Mouse (Mus musculus) ES-E14 (cell line): ENCODE measurements around the gene Slc25a33. TPM values are rescaled to one million over a fixed set of nuclear protein-coding genes. Genes with fewer than 3 reads are reported as not detected.

Experiments used
- DNase-seq: peaks from one replicate; pipeline ENCODE4 v3.0.0-alpha.2; 2013; ENCODE audit warnings: low read depth, low spot score
- H3K27ac ChIP-seq: 2 replicates; pipeline ENCODE4 v1.5.1; 2012; ENCODE audit warnings: low read depth, mild to moderate bottlenecking, low read length, moderate library complexity, mixed read lengths; ENCODE audit not compliant: poor library complexity, insufficient read depth, severe bottlenecking
- H3K36me3 ChIP-seq: 2 replicates; pipeline ENCODE4 v1.6.1; 2012; ENCODE audit warnings: mild to moderate bottlenecking, low read length, moderate library complexity, mixed read lengths; ENCODE audit not compliant: control insufficient read depth, poor library complexity, insufficient read depth, severe bottlenecking
- H3K4me1 ChIP-seq, 2 experiments: fragments of 150-350 bp in 1 of 2; sonication (generic) in 1 of 2; 2 replicates each; pipeline ENCODE4 v1.6.1; 2012; ENCODE audit warnings: low read length in 2 of 2, mild to moderate bottlenecking in 1 of 2, mixed read lengths in 1 of 2; ENCODE audit not compliant: control insufficient read depth in 2 of 2, insufficient read depth in 2 of 2, poor library complexity in 1 of 2
- H3K4me3 ChIP-seq, 2 experiments: fragments of 150-350 bp in 1 of 2; sonication (generic) in 1 of 2; 2 replicates each; pipeline ENCODE4 v1.5.1; 2012; ENCODE audit warnings: low read length in 2 of 2, low read depth in 1 of 2, mild to moderate bottlenecking in 1 of 2, mixed read lengths in 1 of 2; ENCODE audit not compliant: insufficient read depth in 1 of 2, poor library complexity in 1 of 2, severe bottlenecking in 1 of 2
- H3K9ac ChIP-seq: 2 replicates; pipeline ENCODE4 v1.6.1; 2012; ENCODE audit warnings: low read depth, mild to moderate bottlenecking, low read length, mixed read lengths; ENCODE audit not compliant: poor library complexity, insufficient read depth, severe bottlenecking
- H3K9me3 ChIP-seq: fragments of 150-350 bp; sonication (generic); 2 replicates; pipeline ENCODE4 v1.6.1; 2012; ENCODE audit warnings: low read depth, mild to moderate bottlenecking, low read length; ENCODE audit not compliant: control insufficient read depth, insufficient read depth
- CHD2 ChIP-seq: IDR thresholded peaks from 2 replicates; pipeline ENCODE4 v1.6.1; 2014; ENCODE audit warnings: mild to moderate bottlenecking, low read depth, low read length, inconsistent platforms
- HCFC1 ChIP-seq: IDR thresholded peaks from 2 replicates; pipeline ENCODE4 v1.6.1; 2012; ENCODE audit warnings: low read length, inconsistent platforms, borderline replicate concordance; ENCODE audit not compliant: insufficient read depth
- MAFK ChIP-seq: IDR thresholded peaks from 2 replicates; pipeline ENCODE4 v1.6.1; 2014; ENCODE audit warnings: mild to moderate bottlenecking, low read depth, low read length, inconsistent platforms; ENCODE audit not compliant: insufficient read depth
- ZC3H11A ChIP-seq: IDR thresholded peaks from 2 replicates; pipeline ENCODE4 v1.6.1; 2012; ENCODE audit warnings: low read depth, mild to moderate bottlenecking, inconsistent platforms, low read length, borderline replicate concordance
- ZNF384 ChIP-seq: IDR thresholded peaks from 2 replicates; pipeline ENCODE4 v1.6.1; 2012; ENCODE audit warnings: low read depth, low read length, inconsistent platforms
- in situ Hi-C, 2 experiments: fragments of 600-800 bp; cut with MboI; formaldehyde crosslinking; loops; one replicate each; pipeline ENCODE4 v1.15.1; 2025; ENCODE audit warnings: low sequenced_read_pairs in 2 of 2, inconsistent platforms in 1 of 2; ENCODE audit not compliant: unreplicated experiment in 2 of 2
- total RNA-seq: library from RNA; depleted of rRNA; stranded (reverse); fragments of 300-350 nt; gene quantifications from 2 replicates; pipeline ENCODE4 v1.2.3, GENCODE M21; 2012

The Slc25a33 gene
- total RNA-seq, 1 experiment = 12.2 TPM

- no peak overlapping the region for H3K4me3 ChIP-seq
- in situ Hi-C loops = no loop called here
- DNase-seq = no peak
- no peaks in the 10 kb centered on the region for H3K36me3 ChIP-seq
- peaks cover 2 to 10% of the 10 kb centered on the region in 2 experiments; a peak in 2 of 4 replicates for H3K4me1 ChIP-seq
- H3K9ac ChIP-seq = no peak overlapping the region
- no peaks in the 10 kb centered on the region for H3K9me3 ChIP-seq
- no peak for TF ChIP-seq ZC3H11A
- no peak for TF ChIP-seq HCFC1
- no peak for TF ChIP-seq MAFK
- no peak for TF ChIP-seq CHD2
- TF ChIP-seq ZNF384 = no peak
- H3K27ac ChIP-seq = no peak overlapping the region
Observed at GRCm38 (mm10) chr4:149793156-149794009, 19.3 kb upstream of the Slc25a33 start.

- no peak for TF ChIP-seq ZC3H11A
- TF ChIP-seq MAFK = no peak
- TF ChIP-seq CHD2 = no peak
- TF ChIP-seq ZNF384 = no peak
- no peak for TF ChIP-seq HCFC1
- Histone ChIP-seq H3K4me1 (peaks cover 0 to 5% of the 10 kb centered on the region in 2 experiments; a peak in 1 of 4 replicates), H3K9me3 (no peaks in the 10 kb centered on the region), H3K27ac (no peak overlapping the region), H3K4me3 (no peak overlapping the region), H3K36me3 (no peaks in the 10 kb centered on the region), H3K9ac (no peak overlapping the region)
- no peak for DNase-seq
- in situ Hi-C loops = no loop called here
Observed at GRCm38 (mm10) chr4:149792159-149792800, 18.2 kb upstream of the Slc25a33 start.

GRCm38 (mm10) chr4:149791470-149791869 lies 17.4 kb upstream of the Slc25a33 start:
- no peaks in the 10 kb centered on the region for H3K9me3 ChIP-seq
- in situ Hi-C loops = no loop called here
- DNase-seq = no peak
- H3K9ac ChIP-seq = no peak overlapping the region
- no peak for TF ChIP-seq MAFK
- TF ChIP-seq ZNF384 = no peak
- no peak for TF ChIP-seq ZC3H11A
- no peak for TF ChIP-seq HCFC1
- no peak for TF ChIP-seq CHD2
- H3K4me3 ChIP-seq = no peak overlapping the region
- no peak overlapping the region for H3K27ac ChIP-seq
- H3K36me3 ChIP-seq = no peaks in the 10 kb centered on the region
- peaks cover 0 to 4% of the 10 kb centered on the region in 2 experiments; a peak in 1 of 4 replicates for H3K4me1 ChIP-seq

- Histone ChIP-seq H3K27ac (no peak overlapping the region), H3K9me3 (no peaks in the 10 kb centered on the region), H3K4me3 (no peak overlapping the region), H3K9ac (no peak overlapping the region), H3K4me1 (peaks cover 0 to 4% of the 10 kb centered on the region in 2 experiments; a peak in 1 of 4 replicates), H3K36me3 (no peaks in the 10 kb centered on the region)
- in situ Hi-C loops = no loop called here
- DNase-seq = no peak
- no peak for TF ChIP-seq ZNF384
- no peak for TF ChIP-seq HCFC1
- no peak for TF ChIP-seq CHD2
- TF ChIP-seq ZC3H11A = no peak
- TF ChIP-seq MAFK = no peak
Observed at GRCm38 (mm10) chr4:149790969-149791368, 16.9 kb upstream of the Slc25a33 start.
